Mouse (Mus musculus) spleen, adult 2 months (tissue): ENCODE data around the gene Ctnnd2.

Experiments used
- CTCF ChIP-seq: fragments of 200-500 bp; IDR thresholded peaks from 2 replicates; pipeline ENCODE4 v1.5.1; 2011; ENCODE audit warnings: mild to moderate bottlenecking, inconsistent platforms; ENCODE audit not compliant: insufficient read depth, insufficient read length, insufficient replicate concordance; ENCODE audit errors: extremely low read depth
- POLR2A ChIP-seq: fragments of 200-500 bp; IDR thresholded peaks from 2 replicates; pipeline ENCODE4 v1.6.1; 2011; ENCODE audit warnings: low read depth, low read length, inconsistent platforms

DNA sequence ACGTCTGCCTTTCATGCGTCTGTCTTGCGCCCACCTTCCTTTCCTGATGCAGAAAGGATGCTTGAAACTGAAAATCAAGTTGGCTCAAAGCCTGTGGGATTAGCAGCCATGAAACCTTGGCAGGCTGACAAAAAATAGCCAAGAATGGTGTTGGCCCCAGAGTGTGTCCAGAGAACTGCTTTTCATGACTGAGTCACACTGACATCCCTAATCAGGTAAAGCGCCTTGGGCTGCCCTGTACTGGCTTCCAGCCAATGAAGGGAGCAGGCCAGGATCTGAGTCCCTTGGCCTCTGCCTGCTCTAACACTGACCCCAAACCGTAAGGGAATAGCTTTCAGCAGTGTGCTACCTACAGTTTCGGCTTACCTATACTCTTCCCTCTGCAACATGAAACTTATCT is 713.0 kb downstream of the Ctnnd2 start:
- no peak for TF ChIP-seq CTCF
- no peak for TF ChIP-seq POLR2A
